Mouse (Mus musculus): ENCODE results near the gene Parp8. TPM values are rescaled to one million over a fixed set of nuclear protein-coding genes. Genes with fewer than 3 reads are reported as not detected.
"Not testable (repeated sequence)": the region's sequence is repeated elsewhere in the genome, so short reads cannot be mapped to it uniquely, and the experiment has no call there.

The Parp8 gene
- polyA plus RNA-seq, 1 experiment from 2014 or later = 16.2 TPM

DNA sequence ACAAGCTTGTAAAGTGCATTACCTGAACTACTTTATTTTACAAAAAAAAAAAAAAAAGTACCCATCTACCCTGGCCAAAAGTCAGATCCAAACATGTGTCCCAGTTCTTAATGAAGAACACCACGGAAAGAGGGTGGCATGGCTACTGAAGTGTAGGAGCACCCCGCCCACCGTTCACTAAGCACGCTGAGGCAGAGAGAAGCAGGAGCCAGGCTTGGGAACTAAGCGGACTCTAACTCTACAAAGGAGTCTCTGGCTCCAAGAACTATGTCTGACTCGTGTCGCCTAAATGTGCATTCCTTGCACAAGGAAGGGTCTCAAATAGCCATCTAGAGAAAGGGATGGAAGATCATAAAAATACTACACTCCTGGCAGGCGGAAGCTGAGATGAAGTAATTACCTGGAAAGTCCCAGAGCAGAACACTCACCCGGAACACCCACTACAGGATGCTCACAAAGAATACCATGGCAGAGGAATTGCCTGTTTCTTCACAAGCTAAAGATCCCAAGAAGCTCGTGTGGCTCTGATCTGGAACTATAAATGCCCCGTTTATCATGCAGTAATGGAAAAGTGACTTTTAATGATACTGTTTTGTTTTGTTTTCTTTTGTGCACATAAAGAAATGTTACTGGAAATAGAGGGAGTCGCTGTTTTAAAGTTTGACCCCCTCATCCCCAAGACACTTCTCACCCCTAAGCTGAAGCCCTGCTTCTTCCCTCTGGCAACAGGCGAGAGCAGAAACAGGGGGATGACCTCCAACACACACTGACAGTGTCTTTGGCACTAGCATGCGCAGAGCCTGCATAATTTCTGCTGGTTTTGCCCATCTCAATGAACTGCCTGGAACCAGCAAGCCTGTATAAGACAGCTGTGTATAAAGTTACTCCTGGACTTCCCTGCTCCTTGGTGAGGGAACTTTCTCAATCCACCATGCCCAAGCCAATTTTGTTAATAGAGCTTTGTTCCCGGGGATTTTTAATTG lies 62.6 kb downstream of the Parp8 start:
- Histone ChIP-seq H3K36me3 (ENCODE audit: inconsistent target) (no peaks in the 10 kb centered on the region), H3K27ac (no peak overlapping the region), H3K79me2 (ENCODE audit: inconsistent target) (peaks cover 89% of the 10 kb centered on the region), H3K4me3 (ENCODE audit: inconsistent target) (no peak overlapping the region)
- 94% methylated on average over 15 of the region's 15 CpGs for WGBS (ENCODE audit: missing documents)

DNA sequence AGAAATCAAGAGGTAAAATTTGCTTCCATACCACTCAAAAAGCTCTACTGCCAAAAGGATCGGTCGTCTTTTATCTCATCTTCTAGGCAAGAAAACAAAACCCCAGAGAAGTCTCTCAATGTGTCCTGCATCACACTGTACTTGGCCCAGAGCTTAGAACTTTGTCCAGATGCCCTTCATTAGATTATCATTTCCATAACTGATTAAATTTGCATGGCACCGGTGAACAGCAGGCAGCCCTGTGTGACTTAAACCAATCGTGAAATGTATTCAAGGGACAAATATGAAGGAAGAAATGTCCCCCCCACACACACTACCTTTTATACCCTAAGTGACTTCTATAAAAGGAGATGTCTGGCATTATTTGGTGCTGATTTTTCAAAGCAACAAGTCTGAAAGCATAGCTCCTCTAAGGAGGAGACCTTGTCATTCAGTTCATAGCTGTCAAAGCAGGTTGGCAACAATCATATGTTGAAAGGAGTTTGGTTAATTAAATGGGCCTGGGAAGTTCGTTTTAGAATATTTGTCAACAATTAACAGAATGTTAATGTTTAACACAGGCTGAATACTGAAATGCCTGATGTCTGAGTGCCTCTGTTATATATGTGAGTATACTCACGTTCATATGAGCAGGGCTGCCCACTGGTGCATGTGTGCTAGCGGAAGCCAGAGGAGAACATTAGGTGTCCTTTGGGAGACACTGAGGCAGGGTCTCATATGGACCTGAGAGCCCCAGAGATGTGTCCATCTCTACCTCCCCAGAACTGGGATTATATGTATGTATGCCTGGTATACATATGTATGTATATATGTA lies 66.4 kb downstream of the Parp8 start:
- H3K27ac ChIP-seq = no peak overlapping the region
- H3K4me3 ChIP-seq (ENCODE audit: inconsistent target) = no peak overlapping the region
- WGBS (ENCODE audit: missing documents) = 95% methylated on average over 7 of the region's 7 CpGs
- H3K79me2 ChIP-seq (ENCODE audit: inconsistent target) = peaks cover 85% of the 10 kb centered on the region
- H3K36me3 ChIP-seq (ENCODE audit: inconsistent target) = no peaks in the 10 kb centered on the region

DNA sequence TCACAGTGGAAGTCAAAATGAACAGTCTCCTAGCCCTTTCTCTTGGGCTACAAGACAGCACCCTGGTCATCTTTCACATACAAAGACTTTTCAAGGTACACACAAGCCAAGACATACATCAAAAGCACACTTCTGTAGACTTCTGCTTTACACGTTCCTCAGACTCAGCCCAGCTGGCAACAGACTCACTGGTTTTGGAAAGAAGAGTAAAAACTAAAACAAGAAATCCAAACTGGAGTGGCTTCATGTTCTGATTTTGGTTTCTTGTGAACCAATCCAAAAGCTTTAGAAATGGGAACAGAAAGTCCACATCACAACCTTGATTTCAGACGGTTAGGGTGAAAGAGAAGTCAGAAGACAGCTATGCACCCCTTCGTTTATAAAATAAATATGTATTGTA lies 67.8 kb downstream of the Parp8 start:
- Histone ChIP-seq H3K36me3 (ENCODE audit: inconsistent target) (no peaks in the 10 kb centered on the region), H3K79me2 (ENCODE audit: inconsistent target) (peaks cover 85% of the 10 kb centered on the region), H3K4me3 (ENCODE audit: inconsistent target) (no peak overlapping the region), H3K27ac (no peak overlapping the region)
- 14% methylated on average over 3 of the region's 3 CpGs for WGBS (ENCODE audit: missing documents)

DNA sequence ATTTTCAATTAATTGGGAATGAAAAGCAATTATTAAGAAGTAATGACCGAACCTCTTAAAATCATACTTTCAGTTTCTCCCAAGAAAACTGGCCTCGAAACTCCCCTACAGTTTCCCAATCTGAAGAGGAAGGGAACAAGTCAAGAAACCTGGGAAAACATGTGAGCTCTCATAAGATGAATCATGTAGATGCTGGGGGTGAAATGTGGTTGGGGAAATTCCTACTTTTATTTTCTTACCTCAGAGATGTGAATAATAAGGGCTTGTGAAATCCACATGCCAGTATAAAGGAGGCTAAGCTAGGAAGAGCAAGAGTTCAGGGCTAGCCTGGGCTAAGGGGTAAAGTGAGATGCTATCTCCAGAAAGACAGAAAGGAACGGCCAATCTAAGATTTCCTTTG lies 74.0 kb downstream of the Parp8 start:
- no peak overlapping the region for H3K4me3 ChIP-seq (ENCODE audit: inconsistent target)
- H3K36me3 ChIP-seq (ENCODE audit: inconsistent target) = no peaks in the 10 kb centered on the region
- peaks cover 87% of the 10 kb centered on the region for H3K79me2 ChIP-seq (ENCODE audit: inconsistent target)
- no peak overlapping the region for H3K27ac ChIP-seq
- 78% methylated on average over 3 of the region's 3 CpGs for WGBS (ENCODE audit: missing documents)

DNA sequence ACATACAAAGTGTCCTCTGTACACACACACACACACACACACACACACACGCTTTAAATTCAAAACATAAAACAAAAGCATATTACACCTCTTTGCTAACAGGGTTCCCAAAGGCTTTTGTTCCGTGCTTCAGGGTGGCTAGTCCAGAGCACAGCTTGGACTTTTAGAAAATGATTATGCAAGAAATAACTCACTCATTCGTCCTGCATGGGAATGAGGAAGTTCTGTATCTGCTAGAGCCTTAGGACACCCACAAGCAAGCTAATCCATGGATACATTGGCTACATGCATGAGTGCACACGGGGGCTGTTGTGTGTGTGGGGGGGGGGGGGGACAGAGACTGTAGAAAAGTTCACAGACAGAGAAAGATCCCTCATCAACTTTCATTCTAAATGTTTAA lies 75.8 kb downstream of the Parp8 start:
- WGBS (ENCODE audit: missing documents) = 19% methylated on average over 3 of the region's 4 CpGs
- no peak overlapping the region for H3K27ac ChIP-seq
- H3K79me2 ChIP-seq (ENCODE audit: inconsistent target) = peaks cover 87% of the 10 kb centered on the region
- no peak overlapping the region for H3K4me3 ChIP-seq (ENCODE audit: inconsistent target)
- H3K36me3 ChIP-seq (ENCODE audit: inconsistent target) = no peaks in the 10 kb centered on the region

- WGBS (ENCODE audit: missing documents) = 95% methylated on average over 6 of the region's 6 CpGs
- H3K4me3 ChIP-seq (ENCODE audit: inconsistent target) = no peak overlapping the region
- H3K79me2 ChIP-seq (ENCODE audit: inconsistent target) = peaks cover 87% of the 10 kb centered on the region
- no peak overlapping the region for H3K27ac ChIP-seq
- no peaks in the 10 kb centered on the region for H3K36me3 ChIP-seq (ENCODE audit: inconsistent target)
These were observed 76.3 kb downstream of the Parp8 start for GRCm38 (mm10) chr13:116949056-116949455.

DNA sequence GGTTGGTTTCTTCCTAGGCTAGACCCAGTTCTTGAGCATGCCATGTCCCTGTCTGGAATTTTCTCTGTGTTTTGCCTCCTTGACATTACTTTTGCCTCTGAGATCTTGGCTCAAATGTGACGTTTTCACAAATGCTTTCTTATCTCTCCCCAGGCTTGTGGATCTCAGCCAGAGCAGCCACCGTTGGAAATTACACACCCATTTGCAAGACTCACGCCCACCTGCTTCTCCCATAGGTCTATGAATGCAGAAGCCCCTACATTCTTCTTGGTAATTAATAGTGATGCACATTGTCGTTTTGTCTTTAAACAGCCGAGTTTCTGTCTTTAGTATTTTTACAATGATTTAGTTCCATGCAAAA lies 77.1 kb downstream of the Parp8 start:
- no peak overlapping the region for H3K4me3 ChIP-seq (ENCODE audit: inconsistent target)
- peaks cover 87% of the 10 kb centered on the region for H3K79me2 ChIP-seq (ENCODE audit: inconsistent target)
- H3K36me3 ChIP-seq (ENCODE audit: inconsistent target) = no peaks in the 10 kb centered on the region
- WGBS (ENCODE audit: missing documents) = 91% methylated on average over 5 of the region's 5 CpGs
- H3K27ac ChIP-seq = no peak overlapping the region

DNA sequence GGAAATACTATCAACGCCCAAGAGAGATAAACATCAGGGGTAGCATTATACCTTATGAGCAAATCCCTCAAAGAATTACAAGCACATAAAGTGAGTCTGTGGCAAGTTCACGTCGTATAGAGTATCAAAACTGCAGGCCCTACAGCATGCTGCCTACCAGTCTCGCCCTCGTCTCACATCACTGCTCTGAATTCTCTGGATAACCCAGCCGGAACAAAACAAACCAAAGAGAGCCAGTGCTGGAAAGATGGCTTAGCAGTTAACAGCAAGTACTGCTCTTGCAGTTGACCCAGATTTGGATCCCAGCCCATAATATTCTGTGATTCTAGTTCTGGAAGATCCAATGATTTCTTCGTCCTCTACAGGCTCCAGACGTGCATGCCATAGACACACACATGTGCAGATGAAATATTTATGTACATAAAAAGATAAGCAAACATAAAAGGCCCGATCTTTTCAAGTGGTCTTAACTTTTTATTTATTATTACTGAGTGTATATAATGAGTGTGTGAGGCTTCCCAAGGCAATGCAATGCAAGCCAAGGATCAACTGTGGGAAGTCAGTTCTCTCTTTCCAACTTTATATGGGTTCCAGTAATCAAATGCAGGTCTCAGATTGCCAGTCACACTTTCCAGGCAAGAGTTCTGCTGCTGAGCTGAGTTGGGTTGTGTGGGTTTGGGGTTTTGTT lies 77.6 kb downstream of the Parp8 start:
- H3K36me3 ChIP-seq (ENCODE audit: inconsistent target) = no peaks in the 10 kb centered on the region
- H3K27ac ChIP-seq = no peak overlapping the region
- 95% methylated on average over 9 of the region's 9 CpGs for WGBS (ENCODE audit: missing documents)
- no peak overlapping the region for H3K4me3 ChIP-seq (ENCODE audit: inconsistent target)
- H3K79me2 ChIP-seq (ENCODE audit: inconsistent target) = peaks cover 87% of the 10 kb centered on the region

- no peak overlapping the region for H3K27ac ChIP-seq
- WGBS (ENCODE audit: missing documents) = 80% methylated on average over 4 of the region's 4 CpGs
- H3K79me2 ChIP-seq (ENCODE audit: inconsistent target) = peaks cover 88% of the 10 kb centered on the region
- H3K36me3 ChIP-seq (ENCODE audit: inconsistent target) = no peaks in the 10 kb centered on the region
- H3K4me3 ChIP-seq (ENCODE audit: inconsistent target) = no peak overlapping the region
These were observed 78.8 kb downstream of the Parp8 start for GRCm38 (mm10) chr13:116946566-116946965.

DNA sequence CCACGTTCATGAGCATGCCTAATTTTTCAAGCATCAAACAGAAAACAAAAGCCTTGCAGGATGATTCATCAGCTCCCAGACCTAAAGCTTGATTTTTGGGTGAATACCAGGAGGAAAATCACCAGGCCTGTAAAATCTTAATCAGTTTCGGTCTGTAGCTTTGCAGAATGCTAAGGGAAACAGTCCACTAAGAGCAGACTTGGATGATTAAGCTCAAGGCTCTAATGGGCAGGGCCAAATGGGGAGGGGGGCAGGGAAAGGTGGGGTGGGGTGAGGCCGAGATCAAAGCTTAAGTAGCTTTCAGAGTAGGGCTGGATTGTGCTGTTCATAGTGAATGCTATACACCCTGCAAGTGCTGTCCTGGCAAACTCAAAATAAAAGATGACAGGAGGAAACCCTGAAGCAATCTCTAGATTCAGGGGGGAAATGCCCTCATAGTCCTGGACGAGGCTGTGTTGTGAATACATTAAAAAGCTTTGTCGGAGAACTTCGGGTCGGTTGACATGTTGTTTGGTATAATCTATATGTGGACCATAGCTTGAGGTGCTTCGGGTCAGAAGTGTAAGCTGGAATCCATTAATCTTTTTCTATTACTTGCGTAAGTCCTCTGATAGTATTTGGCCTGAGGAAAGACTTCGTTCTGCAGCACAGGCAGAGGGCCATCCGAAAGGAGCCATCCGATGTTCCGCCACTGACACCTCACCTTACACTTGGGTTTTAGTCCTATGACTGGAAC lies 83.9 kb downstream of the Parp8 start:
- whole genome bisulfite sequencing (ENCODE audit: missing documents) = 90% methylated on average over 13 of the region's 13 CpGs
- no peaks in the 10 kb centered on the region for H3K36me3 ChIP-seq (ENCODE audit: inconsistent target)
- H3K4me3 ChIP-seq (ENCODE audit: inconsistent target) = no peak overlapping the region
- no peak overlapping the region for H3K27ac ChIP-seq
- peaks cover 71% of the 10 kb centered on the region for H3K79me2 ChIP-seq (ENCODE audit: inconsistent target)

DNA sequence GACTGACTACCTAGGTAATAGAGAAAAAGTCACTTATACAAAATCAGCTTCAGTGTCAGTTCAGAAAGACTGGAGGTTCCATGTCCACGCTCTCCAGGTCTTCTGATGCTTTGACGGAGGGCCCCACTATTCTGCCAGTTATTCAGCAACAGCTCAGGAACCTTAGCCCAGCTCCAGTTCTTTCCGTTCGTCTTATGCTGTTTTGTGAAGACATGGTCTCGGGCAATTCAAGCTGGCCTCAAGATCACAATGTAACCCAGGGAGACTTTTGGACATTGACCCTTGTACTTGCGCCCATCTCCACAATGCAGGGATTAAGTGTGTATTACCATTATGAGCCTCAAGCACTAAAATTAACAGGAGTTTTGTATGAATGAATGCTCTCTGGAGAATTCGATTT lies 84.6 kb downstream of the Parp8 start:
- Histone ChIP-seq H3K4me3 (ENCODE audit: inconsistent target) (no peak overlapping the region), H3K36me3 (ENCODE audit: inconsistent target) (no peaks in the 10 kb centered on the region), H3K27ac (no peak overlapping the region), H3K79me2 (ENCODE audit: inconsistent target) (peaks cover 71% of the 10 kb centered on the region)
- 93% methylated on average over 6 of the region's 7 CpGs for WGBS (ENCODE audit: missing documents)

GRCm38 (mm10) chr13:116937019-116937418 lies 88.3 kb downstream of the Parp8 start:
- H3K27ac ChIP-seq; H3K4me3 ChIP-seq (ENCODE audit: inconsistent target); H3K36me3 ChIP-seq (ENCODE audit: inconsistent target): not testable (repeated sequence)
- peaks cover 52% of the 10 kb centered on the region; the same call in 1 of the 2 replicates for H3K79me2 ChIP-seq (ENCODE audit: inconsistent target)
- WGBS (ENCODE audit: missing documents) = 97% methylated on average over 3 of the region's 3 CpGs

GRCm38 (mm10) chr13:116917387-116917930 lies 107.9 kb downstream of the Parp8 start:
- Histone ChIP-seq H3K27ac (no peak overlapping the region), H3K79me2 (ENCODE audit: inconsistent target) (no peaks in the 10 kb centered on the region), H3K4me3 (ENCODE audit: inconsistent target) (no peak overlapping the region), H3K36me3 (ENCODE audit: inconsistent target) (peaks cover 24% of the 10 kb centered on the region)
- 92% methylated on average over 6 of the region's 6 CpGs for WGBS (ENCODE audit: missing documents)

GRCm38 (mm10) chr13:116908284-116908683 lies 117.1 kb downstream of the Parp8 start:
- WGBS (ENCODE audit: missing documents) = 62% methylated on average over 3 of the region's 3 CpGs
- Histone ChIP-seq H3K79me2 (ENCODE audit: inconsistent target) (no peaks in the 10 kb centered on the region), H3K27ac (no peak overlapping the region), H3K36me3 (ENCODE audit: inconsistent target) (no peaks in the 10 kb centered on the region), H3K4me3 (ENCODE audit: inconsistent target) (no peak overlapping the region)

Data from macrophage (primary cell).